Mouse (Mus musculus) intestine, postnatal 0 days (tissue): ENCODE data around the gene Ncam2. TPM values are rescaled to one million over a fixed set of nuclear protein-coding genes. Genes with fewer than 3 reads are reported as not detected.
A peak's percentile ranks its signal among the peaks of the same experiment; 100 is the strongest.

Experiments used
- ATAC-seq: fragments of 200-750 bp; cut with Nextera tagmentation; 2 replicates; pipeline ENCODE4 v1.8.0; 2017; ENCODE audit warnings: mild to moderate bottlenecking, moderate TSS enrichment, moderate library complexity
- H3K27ac ChIP-seq: fragments of 300-500 bp; sonication (generic); 2 replicates; pipeline ENCODE4 v1.5.1; 2014; ENCODE audit warnings: mild to moderate bottlenecking, low read depth, low read length, moderate library complexity
- H3K27me3 ChIP-seq: fragments of 300-500 bp; sonication (generic); replicated peaks from 2 replicates; pipeline ENCODE4 v1.6.1; 2014; ENCODE audit warnings: low read length, mixed read lengths; ENCODE audit not compliant: control insufficient read depth, insufficient read depth
- H3K36me3 ChIP-seq: fragments of 300-500 bp; sonication (generic); 2 replicates; pipeline ENCODE4 v1.6.1; 2014; ENCODE audit warnings: mild to moderate bottlenecking, moderate library complexity; ENCODE audit not compliant: control insufficient read depth, insufficient read depth
- H3K4me1 ChIP-seq: fragments of 300-500 bp; sonication (generic); replicated peaks from 2 replicates; pipeline ENCODE4 v1.6.1; 2014; ENCODE audit warnings: antibody characterized with exemption, low read length, mixed read lengths; ENCODE audit not compliant: control insufficient read depth, insufficient read depth
- H3K4me2 ChIP-seq: fragments of 300-500 bp; sonication (generic); replicated peaks from 2 replicates; pipeline ENCODE4 v1.6.1; 2014; ENCODE audit warnings: low read depth, mild to moderate bottlenecking, moderate library complexity
- H3K4me3 ChIP-seq: fragments of 300-500 bp; sonication (generic); 2 replicates; pipeline ENCODE4 v1.5.1; 2014; ENCODE audit warnings: low read depth, low read length
- H3K9ac ChIP-seq: fragments of 300-500 bp; sonication (generic); 2 replicates; pipeline ENCODE4 v1.6.1; 2014; ENCODE audit warnings: mild to moderate bottlenecking, low read depth, low read length
- H3K9me3 ChIP-seq: fragments of 300-500 bp; sonication (generic); 2 replicates; pipeline ENCODE4 v1.6.1; 2016; ENCODE audit warnings: mixed run types; ENCODE audit not compliant: control insufficient read depth
- CTCF ChIP-seq: sonication (generic); IDR thresholded peaks from 2 replicates; pipeline ENCODE4 v1.5.1; 2016; ENCODE audit warnings: low read depth, mild to moderate bottlenecking, control low read depth, antibody characterized with exemption, moderate library complexity
- WGBS: fragments of 180-500 bp; shearing (Covaris S2); extraction: QIAGEN DNeasy Blood & Tissue Kit; methylation state at CpG from one replicate; pipeline ENCODE4 v1.1.7; 2014; 5-methylcytosine and 5-hydroxymethylcytosine counted together
- polyA plus RNA-seq: library from polyadenylated mRNA; unstranded; fragments of >200 nt; fragmentation: Nextera tagmentation; extraction: Ambion mirVana; gene quantifications from 2 replicates; pipeline ENCODE4 v1.2.1, GENCODE M21; 2015

Ncam2 gene
- polyA plus RNA-seq, 1 experiment from 2014 or later, result 1.7 TPM

- no peak overlapping the region for H3K27ac ChIP-seq
- H3K4me2 ChIP-seq, result no peak overlapping the region
- no peak overlapping the region for H3K4me3 ChIP-seq
- H3K9me3 ChIP-seq, result no peaks in the 10 kb centered on the region
- H3K27me3 ChIP-seq, result no peaks in the 10 kb centered on the region
- TF ChIP-seq CTCF, result no peak
- H3K4me1 ChIP-seq, result no peaks in the 10 kb centered on the region
- ATAC-seq, result no peak
- 73% methylated on average over 1 of the region's 1 CpGs for WGBS
- no peaks in the 10 kb centered on the region for H3K36me3 ChIP-seq
- H3K9ac ChIP-seq, result no peak overlapping the region
Measured at GRCm38 (mm10) chr16:81223841-81224240, 23.3 kb downstream of the Ncam2 start.

- Histone ChIP-seq H3K4me3 (no peak overlapping the region), H3K27me3 (no peaks in the 10 kb centered on the region), H3K4me2 (no peak overlapping the region), H3K9me3 (no peaks in the 10 kb centered on the region), H3K36me3 (no peaks in the 10 kb centered on the region), H3K27ac (no peak overlapping the region), H3K4me1 (no peaks in the 10 kb centered on the region), H3K9ac (no peak overlapping the region)
- no peak for ATAC-seq
- TF ChIP-seq CTCF, result no peak
Measured at GRCm38 (mm10) chr16:81224253-81224652, 23.8 kb downstream of the Ncam2 start.

GRCm38 (mm10) chr16:81254875-81255274 is 54.4 kb downstream of the Ncam2 start:
- no peak for TF ChIP-seq CTCF
- H3K4me3 ChIP-seq, result no peak overlapping the region
- no peak overlapping the region for H3K4me2 ChIP-seq
- no peak overlapping the region for H3K9ac ChIP-seq
- no peak for ATAC-seq
- no peak overlapping the region for H3K27ac ChIP-seq
- no peaks in the 10 kb centered on the region for H3K4me1 ChIP-seq
- H3K36me3 ChIP-seq, result no peaks in the 10 kb centered on the region
- no peaks in the 10 kb centered on the region for H3K27me3 ChIP-seq
- no peaks in the 10 kb centered on the region for H3K9me3 ChIP-seq

GRCm38 (mm10) chr16:81260429-81260828 is 59.9 kb downstream of the Ncam2 start:
- no peaks in the 10 kb centered on the region for H3K4me1 ChIP-seq
- ATAC-seq, result peak; percentile 72
- no peak for TF ChIP-seq CTCF

GRCm38 (mm10) chr16:81273597-81274360 is 73.3 kb downstream of the Ncam2 start:
- Histone ChIP-seq H3K4me2 (no peak overlapping the region), H3K9ac (no peak overlapping the region), H3K4me1 (no peaks in the 10 kb centered on the region), H3K27ac (no peak overlapping the region), H3K4me3 (no peak overlapping the region), H3K27me3 (no peaks in the 10 kb centered on the region), H3K9me3 (no peaks in the 10 kb centered on the region), H3K36me3 (no peaks in the 10 kb centered on the region)
- ATAC-seq, result no peak
- no peak for TF ChIP-seq CTCF
- WGBS, result 77% methylated on average over 2 of the region's 2 CpGs

More at GRCm38 (mm10) chr16:81260429-81260828, 59.9 kb downstream of the Ncam2 start:
- H3K27me3 ChIP-seq, result no peaks in the 10 kb centered on the region
- H3K27ac ChIP-seq, result no peak overlapping the region
- no peak overlapping the region for H3K4me3 ChIP-seq
- H3K36me3 ChIP-seq, result no peaks in the 10 kb centered on the region
- WGBS, result 34% methylated on average over 2 of the region's 2 CpGs
- H3K4me2 ChIP-seq, result no peak overlapping the region
- H3K9me3 ChIP-seq, result no peaks in the 10 kb centered on the region
- no peak overlapping the region for H3K9ac ChIP-seq

GRCm38 (mm10) chr16:81284241-81284640 is 83.7 kb downstream of the Ncam2 start:
- no peak overlapping the region for H3K9ac ChIP-seq
- H3K27me3 ChIP-seq, result no peaks in the 10 kb centered on the region
- no peak for ATAC-seq
- H3K4me2 ChIP-seq, result no peak overlapping the region
- H3K27ac ChIP-seq, result no peak overlapping the region
- H3K4me1 ChIP-seq, result no peaks in the 10 kb centered on the region
- H3K36me3 ChIP-seq, result no peaks in the 10 kb centered on the region
- peak; percentile 62 for TF ChIP-seq CTCF
- H3K4me3 ChIP-seq, result no peak overlapping the region
- H3K9me3 ChIP-seq, result no peaks in the 10 kb centered on the region
- 40% methylated on average over 5 of the region's 5 CpGs for WGBS
